Mouse (Mus musculus) G1E (cell line): ENCODE results near the gene Ppp1r37. TPM values are rescaled to one million over a fixed set of nuclear protein-coding genes. Genes with fewer than 3 reads are reported as not detected.
"Not testable (repeated sequence)": the region's sequence is repeated elsewhere in the genome, so short reads cannot be mapped to it uniquely, and the experiment has no call there.

ENCODE experiments used
- ATAC-seq: 2 replicates; pipeline ENCODE4 v1.8.0; 2016; ENCODE audit warnings: mild to moderate bottlenecking; ENCODE audit not compliant: insufficient number of reproducible peaks, poor library complexity, low FRiP score, severe bottlenecking; ENCODE audit errors: extremely low read depth
- DNase-seq: peaks from one replicate; pipeline ENCODE4 v3.0.0; 2012; ENCODE audit warnings: low spot score
- H3K27me3 ChIP-seq: 2 replicates; pipeline ENCODE4 v1.6.1; 2012; ENCODE audit warnings: mild to moderate bottlenecking, low read length, inconsistent platforms; ENCODE audit not compliant: insufficient read depth
- H3K36me3 ChIP-seq: replicated peaks from 2 replicates; pipeline ENCODE3; 2012; ENCODE audit warnings: mild to moderate bottlenecking, inconsistent platforms
- H3K4me1 ChIP-seq: 2 replicates; pipeline ENCODE4 v1.6.1; 2012; ENCODE audit warnings: low read depth, low read length, inconsistent platforms, mixed read lengths; ENCODE audit not compliant: insufficient read depth
- H3K4me3 ChIP-seq: 2 replicates; pipeline ENCODE4 v1.5.1; 2012; ENCODE audit warnings: low read depth, mild to moderate bottlenecking, inconsistent platforms, low read length, moderate library complexity, mixed read lengths
- H3K9me3 ChIP-seq: replicated peaks from 2 replicates; pipeline ENCODE4 v1.6.1; 2012; ENCODE audit warnings: inconsistent platforms
- CTCF ChIP-seq: IDR thresholded peaks from 2 replicates; pipeline ENCODE4 v1.5.1; 2012; ENCODE audit warnings: low read depth, low read length, inconsistent platforms, mixed read lengths
- GATA1 ChIP-seq: IDR thresholded peaks from 2 replicates; pipeline ENCODE4 v1.6.1; 2012; ENCODE audit warnings: borderline replicate concordance, low read length, inconsistent platforms, mixed read lengths
- GATA2 ChIP-seq: IDR thresholded peaks from 2 replicates; pipeline ENCODE4 v1.6.1; 2012; ENCODE audit warnings: low read depth, low read length, inconsistent platforms, borderline replicate concordance
- POLR2AphosphoS5 ChIP-seq: IDR thresholded peaks from 2 replicates; pipeline ENCODE4 v1.6.1; 2012; ENCODE audit warnings: low read depth, low read length, inconsistent platforms; ENCODE audit not compliant: insufficient replicate concordance
- TAL1 ChIP-seq: conservative IDR thresholded peaks from 2 replicates; pipeline ENCODE4 v1.6.1; 2012; ENCODE audit warnings: low read depth, low read length, inconsistent platforms, mixed read lengths
- polyA plus RNA-seq: library from polyadenylated mRNA; stranded (reverse); fragments of >175 nt; gene quantifications from 2 replicates; pipeline ENCODE4 v1.2.3, GENCODE M21; 2012
- total RNA-seq, 2 experiments: library from RNA; stranded (forward) in 1 of 2; stranded (reverse) in 1 of 2; fragments of 200-1000 nt in 1 of 2; fragments of >200 nt in 1 of 2; fragmentation: Nextera tagmentation in 1 of 2; gene quantifications; 2 replicates each; pipeline ENCODE4 v1.2.3; 2014 to 2017

Gene Ppp1r37
- total and polyA plus RNA-seq, 3 experiments = 10.9 to 68.4 (median 23.0) TPM

- no peak for DNase-seq
- Histone ChIP-seq H3K36me3 (peaks cover 8% of the 10 kb centered on the region), H3K4me1 (peaks cover 9% of the 10 kb centered on the region), H3K4me3 (peak overlapping the region; percentile 37), H3K9me3 (peaks cover 19% of the 10 kb centered on the region), H3K27me3 (peaks cover 33% of the 10 kb centered on the region; the same call in 1 of the 2 replicates)
- no peak for TF ChIP-seq TAL1
- TF ChIP-seq GATA1 = no peak
- no peak for TF ChIP-seq POLR2AphosphoS5
- TF ChIP-seq GATA2 = no peak
- TF ChIP-seq CTCF = no peak
- no peak for ATAC-seq
Measured at GRCm38 (mm10) chr7:19523017-19523756, 39.7 kb downstream of the Ppp1r37 start.

GRCm38 (mm10) chr7:19520032-19520431 is 42.8 kb downstream of the Ppp1r37 start:
- Histone ChIP-seq H3K36me3 (peaks cover 27% of the 10 kb centered on the region), H3K4me1 (peaks cover 13% of the 10 kb centered on the region), H3K9me3 (peaks cover 19% of the 10 kb centered on the region), H3K4me3 (no peak overlapping the region), H3K27me3 (peaks cover 34% of the 10 kb centered on the region; the same call in 1 of the 2 replicates)
- ATAC-seq = no peak
- TF ChIP-seq GATA1 = no peak
- TF ChIP-seq POLR2AphosphoS5 = no peak
- TF ChIP-seq TAL1 = no peak
- no peak for TF ChIP-seq CTCF
- TF ChIP-seq GATA2 = no peak
- DNase-seq = no peak

GRCm38 (mm10) chr7:19517652-19518365 is 45.1 kb downstream of the Ppp1r37 start, which contains the start of gene Nkpd1:
Gene Nkpd1, plus strand, starts transcription at chr7:19517838.
- no peak for ATAC-seq
- Histone ChIP-seq H3K4me1 (peaks cover 19% of the 10 kb centered on the region), H3K36me3 (peaks cover 42% of the 10 kb centered on the region), H3K4me3 (no peak within 1 kb of the TSS), H3K9me3 (peaks cover 1% of the 10 kb centered on the region), H3K27me3 (peaks cover 29% of the 10 kb centered on the region; the same call in 1 of the 2 replicates)
- TF ChIP-seq GATA1 (no peak), POLR2AphosphoS5 (no peak), CTCF (no peak), TAL1 (no peak), GATA2 (no peak)
- no peak for DNase-seq

GRCm38 (mm10) chr7:19512353-19512752 is 50.5 kb downstream of the Ppp1r37 start:
- Histone ChIP-seq H3K27me3 (no peaks in the 10 kb centered on the region), H3K36me3 (peaks cover 69% of the 10 kb centered on the region), H3K4me1 (peaks cover 28% of the 10 kb centered on the region), H3K9me3 (no peaks in the 10 kb centered on the region), H3K4me3 (no peak overlapping the region)
- no peak for ATAC-seq
- TF ChIP-seq POLR2AphosphoS5 (no peak), CTCF (no peak)
- no peak for DNase-seq

- not testable (repeated sequence) for ATAC-seq, H3K4me3 ChIP-seq, DNase-seq, H3K9me3 ChIP-seq, H3K27me3 ChIP-seq
- Histone ChIP-seq H3K36me3 (peaks cover 68% of the 10 kb centered on the region), H3K4me1 (peaks cover 31% of the 10 kb centered on the region)
Measured at GRCm38 (mm10) chr7:19511934-19512333, 50.9 kb downstream of the Ppp1r37 start.

GRCm38 (mm10) chr7:19509786-19510185 is 53.1 kb downstream of the Ppp1r37 start:
- DNase-seq (no peak), ATAC-seq (no peak)
- Histone ChIP-seq H3K4me1 (peaks cover 46% of the 10 kb centered on the region), H3K4me3 (peak overlapping the region; percentile 92), H3K36me3 (peaks cover 55% of the 10 kb centered on the region), H3K27me3 (no peaks in the 10 kb centered on the region), H3K9me3 (no peaks in the 10 kb centered on the region)
- TF ChIP-seq TAL1 (no peak), GATA2 (no peak), GATA1 (no peak), POLR2AphosphoS5 (no peak)
